Mouse (Mus musculus): ENCODE measurements around the gene Gm17304. TPM values are rescaled to one million over a fixed set of nuclear protein-coding genes. Genes with fewer than 3 reads are reported as not detected.
A peak's percentile ranks its signal among the peaks of the same experiment; 100 is the strongest.

Gene Gm17304
- total and polyA plus RNA-seq, 3 experiments = not detected

- H3K27me3 ChIP-seq (ENCODE audit: control insufficient read depth in 1 of 2, insufficient read depth in 2 of 2, low read length in 2 of 2) = no peaks in the 10 kb centered on the region
- H3K36me3 ChIP-seq (ENCODE audit: control insufficient read depth in 1 of 2, insufficient read depth in 2 of 2, low read length in 2 of 2) = peaks cover 9 to 13% of the 10 kb centered on the region in 2 experiments
- TF ChIP-seq MYB (IDR thresholded peaks at IDR 0.05; ENCODE audit: low read depth, low read length) = no peak
- TF ChIP-seq NELFE (IDR thresholded peaks at IDR 0.05; ENCODE audit: low read depth, low read length) = no peak
Measured at GRCm38 (mm10) chr5:106636423-106636946, 27.6 kb downstream of the Gm17304 start.

GRCm38 (mm10) chr5:106639627-106640026 is 30.7 kb downstream of the Gm17304 start:
- no peak overlapping the region for H3K27ac ChIP-seq (ENCODE audit: control insufficient read depth, low read depth, low read length)
- no peaks in the 10 kb centered on the region for H3K27me3 ChIP-seq (ENCODE audit: control insufficient read depth in 1 of 2, insufficient read depth in 2 of 2, low read length in 2 of 2)
- H3K4me3 ChIP-seq (ENCODE audit: control insufficient read depth in 1 of 2, insufficient read depth in 1 of 2, low read depth in 2 of 2, low read length in 2 of 2) = no peak overlapping the region
- H3K79me2 ChIP-seq (ENCODE audit: control insufficient read depth, insufficient read depth, low read length, poor library complexity) = peaks cover 6% of the 10 kb centered on the region
- H3K4me1 ChIP-seq (ENCODE audit: control insufficient read depth in 1 of 2, insufficient read depth in 2 of 2, low read length in 2 of 2) = peaks cover 5 to 8% of the 10 kb centered on the region in 2 experiments
- TF ChIP-seq ETS1 (IDR thresholded peaks at IDR 0.05; ENCODE audit: low read depth, low read length) = peak; percentile 43; the same call in 1 of the 2 replicates
- TF ChIP-seq EP300 (IDR thresholded peaks at IDR 0.05; ENCODE audit: low read depth in 1 of 2, low read length in 2 of 2) = peak; percentile 28 to 32; a peak in 1 of 4 replicates
- peak; percentile 21; the same call in 1 of the 2 replicates for TF ChIP-seq GATA1 (IDR thresholded peaks at IDR 0.05; ENCODE audit: low read depth, low read length)
- TF ChIP-seq RCOR1 (IDR thresholded peaks at IDR 0.05; ENCODE audit: low read depth, low read length) = peak; percentile 65; the same call in 1 of the 2 replicates
- TF ChIP-seq MAFK (IDR thresholded peaks at IDR 0.05; ENCODE audit: borderline replicate concordance, low read depth, low read length) = no peak
- peak; percentile 81 for TF ChIP-seq ZNF384 (IDR thresholded peaks at IDR 0.05; ENCODE audit: low read depth, low read length)
- no peaks in the 10 kb centered on the region for H3K9me3 ChIP-seq (replicated peaks; ENCODE audit: insufficient read depth, low read length)
- H3K9ac ChIP-seq (ENCODE audit: control insufficient read depth, low read depth, low read length, poor library complexity, severe bottlenecking) = no peak overlapping the region
- H3K36me3 ChIP-seq (ENCODE audit: control insufficient read depth in 1 of 2, insufficient read depth in 2 of 2, low read length in 2 of 2) = peaks cover 9 to 14% of the 10 kb centered on the region in 2 experiments
- peak; percentile 24 for DNase-seq (ENCODE audit: low read depth, low spot score)

More at GRCm38 (mm10) chr5:106636423-106636946, 27.6 kb downstream of the Gm17304 start:
- no peak for DNase-seq (ENCODE audit: low read depth, low spot score)
- Histone ChIP-seq H3K27ac (ENCODE audit: control insufficient read depth, low read depth, low read length) (no peak overlapping the region), H3K4me1 (ENCODE audit: control insufficient read depth in 1 of 2, insufficient read depth in 2 of 2, low read length in 2 of 2) (peaks cover 5 to 8% of the 10 kb centered on the region in 2 experiments), H3K79me2 (ENCODE audit: control insufficient read depth, insufficient read depth, low read length, poor library complexity) (peaks cover 5% of the 10 kb centered on the region), H3K9ac (ENCODE audit: control insufficient read depth, low read depth, low read length, poor library complexity, severe bottlenecking) (no peak overlapping the region), H3K4me3 (ENCODE audit: control insufficient read depth in 1 of 2, insufficient read depth in 1 of 2, low read depth in 2 of 2, low read length in 2 of 2) (no peak overlapping the region), H3K9me3 (replicated peaks; ENCODE audit: insufficient read depth, low read length) (no peaks in the 10 kb centered on the region)

GRCm38 (mm10) chr5:106640235-106640809 is 31.4 kb downstream of the Gm17304 start:
- Histone ChIP-seq H3K4me1 (ENCODE audit: control insufficient read depth in 1 of 2, insufficient read depth in 2 of 2, low read length in 2 of 2) (peaks cover 5 to 8% of the 10 kb centered on the region in 2 experiments), H3K4me3 (ENCODE audit: control insufficient read depth in 1 of 2, insufficient read depth in 1 of 2, low read depth in 2 of 2, low read length in 2 of 2) (no peak overlapping the region), H3K9ac (ENCODE audit: control insufficient read depth, low read depth, low read length, poor library complexity, severe bottlenecking) (no peak overlapping the region), H3K9me3 (replicated peaks; ENCODE audit: insufficient read depth, low read length) (no peaks in the 10 kb centered on the region), H3K27me3 (ENCODE audit: control insufficient read depth in 1 of 2, insufficient read depth in 2 of 2, low read length in 2 of 2) (no peaks in the 10 kb centered on the region), H3K79me2 (ENCODE audit: control insufficient read depth, insufficient read depth, low read length, poor library complexity) (peaks cover 6% of the 10 kb centered on the region), H3K36me3 (ENCODE audit: control insufficient read depth in 1 of 2, insufficient read depth in 2 of 2, low read length in 2 of 2) (peaks cover 9 to 15% of the 10 kb centered on the region in 2 experiments), H3K27ac (ENCODE audit: control insufficient read depth, low read depth, low read length) (no peak overlapping the region)
- no peak for TF ChIP-seq CHD1 (IDR thresholded peaks at IDR 0.05; ENCODE audit: low read depth, low read length)
- no peak for TF ChIP-seq MAX (IDR thresholded peaks at IDR 0.05; ENCODE audit: low read length)
- no peak for TF ChIP-seq GABPA (IDR thresholded peaks at IDR 0.05; ENCODE audit: low read depth, low read length)
- TF ChIP-seq JUND (IDR thresholded peaks at IDR 0.05; ENCODE audit: low read depth, low read length) = no peak
- no peak for TF ChIP-seq CTCF (IDR thresholded peaks at IDR 0.05 in 2 of 3, conservative IDR thresholded peaks at IDR 0.05 in 1 of 3; ENCODE audit: control insufficient read depth in 1 of 3, insufficient read depth in 1 of 3, low read depth in 2 of 3, low read length in 3 of 3, poor library complexity in 1 of 3, severe bottlenecking in 1 of 3)
- no peak for TF ChIP-seq USF1 (IDR thresholded peaks at IDR 0.05; ENCODE audit: low read depth, low read length)
- no peak for TF ChIP-seq ZNF384 (IDR thresholded peaks at IDR 0.05; ENCODE audit: low read depth, low read length)
- TF ChIP-seq GATA1 (IDR thresholded peaks at IDR 0.05; ENCODE audit: low read depth, low read length) = no peak
- TF ChIP-seq RAD21 (IDR thresholded peaks at IDR 0.05; ENCODE audit: low read depth, low read length) = no peak
- no peak for TF ChIP-seq ELF1 (IDR thresholded peaks at IDR 0.05; ENCODE audit: low read depth, low read length)
- no peak for TF ChIP-seq ETS1 (IDR thresholded peaks at IDR 0.05; ENCODE audit: low read depth, low read length)
- no peak for TF ChIP-seq SMC3 (IDR thresholded peaks at IDR 0.05; ENCODE audit: low read depth, low read length)
- no peak for DNase-seq (ENCODE audit: low read depth, low spot score)
